Mouse (Mus musculus) liver, embryonic 13.5 days (tissue): ENCODE measurements around the gene Ifna1. TPM values are rescaled to one million over a fixed set of nuclear protein-coding genes. Genes with fewer than 3 reads are reported as not detected.

Source experiments
- ATAC-seq: fragments of 200-750 bp; cut with Nextera tagmentation; 2 replicates; pipeline ENCODE4 v1.8.0; 2017; ENCODE audit warnings: low read depth, mild to moderate bottlenecking, moderate number of reproducible peaks, moderate library complexity
- DNase-seq: peaks from one replicate; pipeline ENCODE4 v3.0.0; 2022
- H3K27ac ChIP-seq: fragments of 300-500 bp; sonication (generic); 2 replicates; pipeline ENCODE4 v1.5.1; 2015; ENCODE audit warnings: moderate library complexity, mild to moderate bottlenecking, inconsistent platforms
- H3K27me3 ChIP-seq: fragments of 300-500 bp; sonication (generic); 2 replicates; pipeline ENCODE4 v1.6.1; 2015; ENCODE audit warnings: mild to moderate bottlenecking, inconsistent platforms
- H3K36me3 ChIP-seq: fragments of 300-500 bp; sonication (generic); 2 replicates; pipeline ENCODE4 v1.6.1; 2015; ENCODE audit warnings: mild to moderate bottlenecking, inconsistent platforms
- H3K4me1 ChIP-seq: fragments of 300-500 bp; sonication (generic); replicated peaks from 2 replicates; pipeline ENCODE4 v1.6.1; 2015; ENCODE audit warnings: inconsistent platforms
- H3K4me2 ChIP-seq: fragments of 300-500 bp; sonication (generic); 2 replicates; pipeline ENCODE4 v1.6.1; 2015; ENCODE audit warnings: inconsistent platforms, mild to moderate bottlenecking, moderate library complexity
- H3K4me3 ChIP-seq: fragments of 300-500 bp; sonication (generic); replicated peaks from 2 replicates; pipeline ENCODE4 v1.5.1; 2015; ENCODE audit warnings: mild to moderate bottlenecking, inconsistent platforms
- H3K9ac ChIP-seq: fragments of 300-500 bp; sonication (generic); 2 replicates; pipeline ENCODE4 v1.6.1; 2015; ENCODE audit warnings: mild to moderate bottlenecking, inconsistent platforms
- H3K9me3 ChIP-seq: fragments of 300-500 bp; sonication (generic); replicated peaks from 2 replicates; pipeline ENCODE4 v1.6.1; 2016; ENCODE audit warnings: inconsistent platforms
- WGBS: fragments of 180-500 bp; shearing (Covaris S2); methylation state at CpG from one replicate; pipeline ENCODE4 v1.1.7; 2015; ENCODE audit not compliant: insufficient replicate concordance; 5-methylcytosine and 5-hydroxymethylcytosine counted together
- polyA plus RNA-seq: library from polyadenylated mRNA; unstranded; fragments of >200 nt; fragmentation: Nextera tagmentation; extraction: Ambion mirVana; gene quantifications from 2 replicates; pipeline ENCODE4 v1.2.1, GENCODE M21; 2015

Gene Ifna1
- polyA plus RNA-seq, 1 experiment from 2014 or later, result not detected

DNA sequence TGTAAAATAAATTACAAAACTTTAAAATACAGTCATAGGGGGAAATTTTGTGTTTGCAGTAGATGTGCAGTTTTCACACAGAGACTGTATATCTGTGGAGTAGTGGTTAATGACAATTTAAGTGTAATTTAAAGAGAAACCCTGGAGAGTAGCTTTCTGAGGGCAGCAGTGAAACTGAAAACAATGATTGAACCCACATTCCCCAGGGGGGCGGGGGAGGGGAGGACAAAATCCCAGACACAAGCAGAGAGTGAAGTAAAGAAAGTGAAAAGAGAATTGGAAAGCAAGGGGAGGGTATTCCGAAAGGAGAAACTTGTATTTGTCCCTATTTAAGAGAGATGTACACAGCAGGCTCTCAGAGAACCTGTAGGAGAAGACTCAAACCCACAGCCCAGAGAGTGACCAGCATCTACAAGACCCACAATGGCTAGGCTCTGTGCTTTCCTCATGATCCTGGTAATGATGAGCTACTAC, 8.4 kb upstream of the Ifna1 start, which contains the start of gene Ifna4:
Gene Ifna4, plus strand, starts transcription at position 424 of the 474 bp plus-strand sequence.
- Histone ChIP-seq H3K9me3 (no peaks in the 10 kb centered on the region), H3K4me1 (no peaks in the 10 kb centered on the region), H3K9ac (no peak within 1 kb of the TSS), H3K36me3 (no peaks in the 10 kb centered on the region), H3K4me2 (no peak within 1 kb of the TSS), H3K27ac (no peak within 1 kb of the TSS), H3K27me3 (no peaks in the 10 kb centered on the region), H3K4me3 (no peak within 1 kb of the TSS)
- DNase-seq (no peak), ATAC-seq (no peak)
- 27% methylated on average over 2 of the region's 2 CpGs for WGBS

DNA sequence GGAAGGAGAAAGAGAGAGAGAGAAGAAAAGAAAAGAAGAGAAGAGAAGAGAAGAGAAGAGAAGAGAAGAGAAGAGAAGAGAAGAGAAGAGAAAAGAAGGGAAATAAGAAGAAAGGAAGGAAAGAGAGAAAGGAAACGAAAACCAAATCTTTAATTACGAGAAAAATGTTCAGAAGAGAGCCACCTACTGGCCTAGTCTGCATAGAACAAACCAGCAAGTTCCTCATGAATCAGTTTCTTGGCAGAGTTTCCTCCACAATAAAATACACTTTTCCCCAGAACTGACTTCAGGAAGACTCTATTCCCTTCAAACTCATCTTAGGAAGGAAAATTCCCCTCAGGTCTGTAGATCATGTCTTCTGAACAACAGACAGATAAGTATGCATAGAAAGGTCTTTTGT, 4.6 kb upstream of the Ifna1 start:
- 14% methylated on average over 2 of the region's 2 CpGs for WGBS

DNA sequence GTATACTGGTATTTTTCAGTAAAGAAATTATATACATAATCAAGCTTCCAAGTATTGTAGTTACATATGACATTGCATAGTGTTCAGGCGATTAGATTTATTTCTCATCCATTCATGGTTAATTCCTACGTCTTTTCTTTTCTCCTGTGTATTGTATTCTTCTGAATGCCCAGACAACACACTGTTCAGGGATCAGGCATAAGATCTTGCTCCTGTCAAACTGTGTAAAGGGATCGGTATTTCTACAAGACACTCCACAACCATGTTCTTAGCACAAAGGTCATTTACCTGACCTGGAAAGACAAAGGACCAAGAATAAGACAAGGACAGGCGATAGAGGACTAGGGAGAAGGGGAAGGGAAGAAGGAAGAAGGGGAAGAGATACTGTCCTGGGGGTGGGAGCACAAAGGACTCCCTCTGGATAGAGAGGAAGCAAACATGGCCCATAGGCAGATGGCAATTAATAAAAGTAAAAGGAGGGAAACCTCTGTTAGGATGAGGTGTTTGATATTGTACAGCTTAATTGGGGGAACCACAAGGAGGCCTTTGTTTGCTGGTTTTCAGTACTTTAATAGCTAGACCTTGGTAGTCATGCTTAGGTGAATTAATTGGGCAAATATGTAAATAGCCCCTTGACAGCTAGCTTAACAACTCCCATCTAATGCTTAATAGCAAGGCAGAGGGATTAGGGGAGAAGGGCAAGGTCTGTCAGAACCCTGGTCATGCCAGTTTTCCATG, 1.3 kb downstream of the Ifna1 start:
- no peak overlapping the region for H3K27ac ChIP-seq
- DNase-seq (no peak), ATAC-seq (no peak)
- H3K4me1 ChIP-seq, result no peaks in the 10 kb centered on the region
- no peaks in the 10 kb centered on the region for H3K36me3 ChIP-seq
- H3K4me2 ChIP-seq, result no peak overlapping the region
- no peaks in the 10 kb centered on the region for H3K9me3 ChIP-seq
- H3K27me3 ChIP-seq, result no peaks in the 10 kb centered on the region
- 55% methylated on average over 4 of the region's 4 CpGs for WGBS
- H3K4me3 ChIP-seq, result no peak overlapping the region
- H3K9ac ChIP-seq, result no peak overlapping the region

More for the DNA sequence above, 4.6 kb upstream of the Ifna1 start:
- H3K9me3 ChIP-seq, result no peaks in the 10 kb centered on the region
- no peak overlapping the region for H3K9ac ChIP-seq
- H3K4me2 ChIP-seq, result no peak overlapping the region
- no peak overlapping the region for H3K4me3 ChIP-seq
- H3K4me1 ChIP-seq, result no peaks in the 10 kb centered on the region
- no peaks in the 10 kb centered on the region for H3K27me3 ChIP-seq
- no peak overlapping the region for H3K27ac ChIP-seq
- no peaks in the 10 kb centered on the region for H3K36me3 ChIP-seq
- no peak for DNase-seq
- ATAC-seq, result no peak

DNA sequence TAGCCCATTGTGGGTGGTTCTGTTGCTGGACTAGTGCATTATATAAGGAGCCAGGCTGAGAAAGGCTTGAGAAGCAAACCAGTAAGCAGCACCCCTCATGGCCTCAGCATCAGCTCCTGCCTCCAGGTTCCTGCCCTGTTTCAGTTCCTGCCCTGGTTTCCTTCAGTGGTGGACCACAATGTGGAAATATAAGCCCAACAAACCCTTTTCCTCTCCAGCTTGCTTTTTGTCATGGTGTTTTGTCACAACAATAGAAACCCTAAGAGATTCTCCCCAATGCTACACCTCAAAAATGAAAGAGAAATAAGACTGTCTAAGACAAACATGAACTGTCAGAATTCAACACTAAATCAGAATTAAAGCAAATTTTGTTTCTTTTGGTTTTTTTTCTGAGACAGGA, 9.3 kb downstream of the Ifna1 start:
- H3K27ac ChIP-seq, result no peak overlapping the region
- H3K9ac ChIP-seq, result no peak overlapping the region
- H3K27me3 ChIP-seq, result peaks cover 9% of the 10 kb centered on the region
- no peaks in the 10 kb centered on the region for H3K4me1 ChIP-seq
- no peak overlapping the region for H3K4me3 ChIP-seq
- H3K9me3 ChIP-seq, result no peaks in the 10 kb centered on the region
- H3K36me3 ChIP-seq, result no peaks in the 10 kb centered on the region
- H3K4me2 ChIP-seq, result no peak overlapping the region
- ATAC-seq, result no peak
- no peak for DNase-seq

DNA sequence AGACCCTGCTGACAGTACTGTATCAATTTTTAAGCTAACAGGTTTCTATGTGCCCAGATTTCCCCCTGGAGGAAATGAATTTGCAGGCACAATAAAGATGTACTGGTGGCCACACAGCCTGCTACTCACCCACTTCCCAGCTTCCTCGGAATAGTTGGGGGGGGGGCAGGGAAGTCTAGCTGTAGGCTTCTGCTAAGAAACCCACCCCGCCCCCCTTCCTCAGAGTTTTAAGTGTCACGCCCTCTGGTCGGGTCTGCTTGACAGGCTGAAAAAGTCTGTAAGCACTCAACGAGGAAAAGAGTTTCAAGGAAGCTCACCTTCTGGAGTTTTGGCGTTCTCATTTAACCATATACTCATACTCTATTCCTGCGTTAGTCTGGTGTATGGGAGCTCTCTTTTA, 13.4 kb downstream of the Ifna1 start:
- Histone ChIP-seq H3K4me2 (no peak overlapping the region), H3K27ac (no peak overlapping the region), H3K36me3 (no peaks in the 10 kb centered on the region), H3K4me3 (no peak overlapping the region), H3K4me1 (peaks cover 15% of the 10 kb centered on the region), H3K27me3 (peaks cover 13% of the 10 kb centered on the region), H3K9me3 (no peaks in the 10 kb centered on the region), H3K9ac (no peak overlapping the region)
- DNase-seq (no peak), ATAC-seq (no peak)
- WGBS, result 16% methylated on average over 7 of the region's 7 CpGs

DNA sequence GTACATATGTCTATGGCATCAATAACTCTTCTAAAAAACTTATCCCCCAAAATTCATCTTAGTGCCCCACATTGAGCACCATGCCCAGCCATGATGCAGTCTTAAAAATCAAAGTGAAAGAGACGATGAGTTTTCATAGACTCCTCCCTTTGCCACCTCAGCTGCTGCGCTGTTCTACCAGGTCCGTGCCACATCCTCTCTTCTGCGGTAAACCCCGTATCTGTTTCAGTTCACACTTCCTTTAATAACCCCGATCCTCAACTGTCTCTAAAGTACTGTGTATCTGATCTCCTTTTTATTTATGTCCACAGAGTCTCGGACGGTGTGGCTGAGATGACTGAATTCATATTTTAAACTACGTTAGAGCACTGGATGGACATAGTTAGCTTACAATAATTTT, 14.7 kb downstream of the Ifna1 start:
- no peaks in the 10 kb centered on the region for H3K9me3 ChIP-seq
- H3K4me2 ChIP-seq, result peak overlapping the region; percentile 36
- WGBS, result 13% methylated on average over 9 of the region's 9 CpGs
- H3K36me3 ChIP-seq, result no peaks in the 10 kb centered on the region
- ATAC-seq (no peak), DNase-seq (no peak)
- no peak overlapping the region for H3K9ac ChIP-seq
- H3K27ac ChIP-seq, result no peak overlapping the region
- H3K4me3 ChIP-seq, result 0 out of 2 replicates have a peak overlapping the region, but pooled peaks have one; percentile 12
- H3K4me1 ChIP-seq, result peaks cover 19% of the 10 kb centered on the region
- H3K27me3 ChIP-seq, result peaks cover 13% of the 10 kb centered on the region

DNA sequence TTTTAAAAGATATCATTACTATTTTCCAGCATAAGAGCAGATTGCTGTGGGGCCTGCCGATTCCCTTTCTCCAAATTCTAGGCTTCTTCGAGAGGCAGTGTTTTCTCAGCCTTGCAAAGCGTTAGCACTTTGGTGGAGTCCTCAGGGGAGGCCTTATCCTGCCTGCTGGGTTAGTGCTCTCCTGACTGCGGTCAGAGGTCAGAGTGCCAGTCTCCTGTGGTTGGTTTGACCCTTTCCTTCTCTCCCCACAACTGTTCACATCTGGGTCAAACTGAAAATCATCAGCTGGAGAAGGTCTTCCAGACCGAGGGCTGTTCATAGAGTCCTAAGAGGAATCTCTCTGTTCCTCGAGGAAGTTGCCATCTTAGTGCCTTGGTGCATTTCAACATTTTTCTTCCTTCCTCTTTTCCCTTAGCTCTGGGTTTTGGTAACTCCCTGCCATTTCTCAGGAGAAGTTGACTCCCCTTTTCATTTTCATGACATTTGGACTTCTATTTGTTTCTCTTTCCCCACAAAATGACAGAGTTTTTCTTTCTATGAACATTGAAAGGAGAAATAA, 15.2 kb downstream of the Ifna1 start:
- WGBS, result 12% methylated on average over 6 of the region's 6 CpGs
- DNase-seq, result no peak
- H3K36me3 ChIP-seq, result no peaks in the 10 kb centered on the region
- peak overlapping the region; percentile 36 for H3K4me2 ChIP-seq
- H3K9ac ChIP-seq, result no peak overlapping the region
- no peak overlapping the region for H3K4me3 ChIP-seq
- peaks cover 13% of the 10 kb centered on the region for H3K27me3 ChIP-seq
- H3K27ac ChIP-seq, result no peak overlapping the region
- peaks cover 19% of the 10 kb centered on the region for H3K4me1 ChIP-seq
- H3K9me3 ChIP-seq, result no peaks in the 10 kb centered on the region
- no peak for ATAC-seq

DNA sequence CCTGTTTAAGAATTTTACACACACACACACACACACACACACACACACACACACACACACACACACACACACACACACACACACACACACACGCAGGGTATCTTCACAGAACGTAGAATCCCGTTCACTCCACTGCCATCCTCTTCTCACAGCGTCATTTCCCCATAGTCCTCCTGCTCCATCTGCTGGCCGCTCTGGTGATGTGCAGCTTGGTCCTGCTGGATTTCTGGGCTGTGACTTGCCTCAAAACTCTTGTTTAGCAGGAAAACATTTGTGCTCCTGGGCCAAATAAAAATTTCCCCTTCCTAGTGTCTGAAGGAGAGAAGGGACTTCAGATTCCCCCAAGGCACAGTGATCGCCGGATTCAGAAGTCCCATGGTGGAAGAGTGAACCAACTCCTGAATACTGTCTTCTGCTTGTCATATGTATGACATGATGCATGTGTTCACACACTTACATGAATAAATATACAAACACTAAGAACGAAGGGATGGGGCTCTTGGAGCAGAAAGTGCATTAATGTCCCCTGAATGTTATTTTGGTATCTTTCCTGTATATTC, 17.6 kb downstream of the Ifna1 start:
- ATAC-seq, result peak; percentile 51; the same call in 1 of the 2 replicates

DNA sequence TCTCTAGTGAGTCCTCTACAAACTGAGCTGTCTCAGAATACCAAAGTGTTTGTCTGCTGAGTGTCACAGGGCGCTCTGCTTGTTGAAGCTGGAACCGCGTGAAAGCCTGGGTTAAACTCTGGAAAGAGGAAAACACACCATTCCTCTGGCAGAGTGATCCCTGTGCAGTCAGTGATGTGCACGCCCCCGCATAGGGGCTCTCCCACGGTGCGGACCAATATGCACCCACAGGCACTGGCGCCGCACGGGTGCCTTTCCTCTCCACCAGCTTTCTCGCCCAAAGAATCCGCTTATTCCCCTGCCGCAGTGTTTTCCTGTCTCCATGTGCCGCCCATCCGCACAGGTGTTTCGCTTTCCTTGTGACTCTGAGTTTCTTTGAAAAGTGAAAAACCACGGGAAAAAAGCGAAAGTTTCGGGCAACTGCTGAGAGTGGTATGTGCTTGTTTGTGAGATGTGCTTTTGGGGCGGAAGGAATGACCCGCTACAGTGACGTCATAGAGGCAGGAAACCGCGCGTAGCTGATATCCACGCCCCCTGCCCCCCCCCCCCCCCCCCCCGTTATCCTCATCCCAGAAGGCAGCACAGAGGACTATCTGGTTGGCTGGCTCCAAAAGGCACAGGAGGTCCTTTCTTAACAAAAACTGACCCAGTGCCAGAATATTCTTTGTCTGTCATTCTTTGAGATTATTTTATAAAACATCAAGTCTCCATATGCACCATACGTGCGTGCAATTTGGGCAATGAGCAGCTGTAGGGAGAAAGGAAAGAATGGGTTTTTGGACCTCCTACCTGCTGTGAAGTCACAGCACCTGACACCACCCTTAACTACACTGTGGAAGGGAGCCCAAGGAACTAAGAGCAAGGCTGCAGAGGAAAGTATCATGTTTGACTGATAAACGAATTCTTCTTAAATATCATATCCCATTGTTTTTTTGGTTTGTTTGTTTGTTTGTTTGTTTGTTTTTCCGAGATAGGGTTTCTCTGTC, 18.3 kb downstream of the Ifna1 start:
- peak overlapping the region; percentile 90 for H3K4me2 ChIP-seq
- H3K36me3 ChIP-seq, result no peaks in the 10 kb centered on the region
- DNase-seq (peak; percentile 13), ATAC-seq (peak; percentile 78)
- peaks cover 7% of the 10 kb centered on the region for H3K27me3 ChIP-seq
- 6% methylated on average over 31 of the region's 31 CpGs for WGBS
- H3K9me3 ChIP-seq, result no peaks in the 10 kb centered on the region
- H3K4me1 ChIP-seq, result peaks cover 19% of the 10 kb centered on the region
- H3K4me3 ChIP-seq, result peak overlapping the region; percentile 69
- H3K27ac ChIP-seq, result peak overlapping the region; percentile 50
- H3K9ac ChIP-seq, result peak overlapping the region; percentile 74

More for the DNA sequence above, 17.6 kb downstream of the Ifna1 start:
- WGBS, result under 1% methylated on average over 8 of the region's 8 CpGs
- no peaks in the 10 kb centered on the region for H3K9me3 ChIP-seq
- H3K27me3 ChIP-seq, result peaks cover 13% of the 10 kb centered on the region
- peak; percentile 61 for DNase-seq
- H3K27ac ChIP-seq, result no peak overlapping the region
- H3K9ac ChIP-seq, result peak overlapping the region; percentile 74
- peak overlapping the region; percentile 69 for H3K4me3 ChIP-seq
- H3K4me1 ChIP-seq, result peaks cover 19% of the 10 kb centered on the region
- no peaks in the 10 kb centered on the region for H3K36me3 ChIP-seq
- H3K4me2 ChIP-seq, result peak overlapping the region; percentile 90

DNA sequence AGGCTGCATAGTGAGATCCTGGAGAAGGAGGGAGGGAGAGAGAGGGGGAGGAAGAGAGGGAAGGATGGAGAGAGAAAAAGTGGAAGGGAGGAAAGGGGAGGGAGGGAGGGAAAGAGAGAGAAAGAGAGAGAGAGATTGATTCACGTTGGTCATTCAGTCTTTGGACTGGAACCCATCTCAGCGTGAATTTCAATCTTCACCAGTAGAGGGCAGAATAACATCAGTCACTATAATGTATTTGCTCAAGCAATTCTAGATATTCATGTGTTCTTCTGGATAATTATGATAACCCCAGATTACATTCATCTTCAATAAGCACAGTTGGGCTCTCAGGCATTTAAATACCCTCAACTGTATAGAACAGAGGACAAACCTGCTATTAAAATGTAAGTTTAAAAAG, 22.8 kb downstream of the Ifna1 start:
- ATAC-seq, result no peak
- WGBS, result 0% methylated on average over 2 of the region's 2 CpGs
- Histone ChIP-seq H3K9ac (no peak overlapping the region), H3K9me3 (no peaks in the 10 kb centered on the region), H3K27ac (no peak overlapping the region), H3K4me1 (peaks cover 36% of the 10 kb centered on the region), H3K4me2 (no peak overlapping the region), H3K27me3 (no peaks in the 10 kb centered on the region), H3K36me3 (no peaks in the 10 kb centered on the region), H3K4me3 (no peak overlapping the region)
- no peak for DNase-seq
